Mouse (Mus musculus): ENCODE results near the gene Heyl.

The Heyl gene

DNA sequence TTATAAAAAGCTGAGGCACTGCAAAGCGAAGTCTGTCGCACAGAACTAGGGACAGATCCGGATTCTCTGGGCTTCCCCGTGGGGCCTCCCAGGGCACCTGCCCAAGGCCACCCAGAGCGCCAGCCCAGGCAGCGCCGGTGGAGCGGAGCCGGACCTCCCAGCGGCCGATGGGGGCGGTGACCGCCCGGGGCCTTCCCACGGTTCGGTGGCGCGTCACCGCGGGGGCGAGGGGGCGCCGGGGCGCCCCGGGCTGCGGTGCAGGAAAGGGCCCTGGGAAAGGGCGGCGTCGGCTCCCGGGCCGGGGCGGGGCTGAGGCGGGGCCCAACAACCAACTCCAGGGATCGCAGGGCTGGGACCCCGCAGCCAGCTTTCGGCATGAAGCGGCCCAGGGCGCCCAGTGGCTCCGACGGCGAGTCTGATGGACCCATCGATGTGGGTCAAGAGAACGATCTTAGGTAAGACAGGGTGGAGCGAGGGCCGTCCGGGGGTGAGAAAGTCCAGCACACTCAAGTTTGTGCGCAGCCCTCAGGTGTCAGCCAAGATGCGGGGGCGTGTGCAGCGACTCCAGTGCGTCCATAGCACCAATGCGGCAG, at the start of gene Heyl:
Gene Heyl, plus strand, starts transcription at position 65 of the 593 bp plus-strand sequence.
- DNase-seq, result no peak

DNA sequence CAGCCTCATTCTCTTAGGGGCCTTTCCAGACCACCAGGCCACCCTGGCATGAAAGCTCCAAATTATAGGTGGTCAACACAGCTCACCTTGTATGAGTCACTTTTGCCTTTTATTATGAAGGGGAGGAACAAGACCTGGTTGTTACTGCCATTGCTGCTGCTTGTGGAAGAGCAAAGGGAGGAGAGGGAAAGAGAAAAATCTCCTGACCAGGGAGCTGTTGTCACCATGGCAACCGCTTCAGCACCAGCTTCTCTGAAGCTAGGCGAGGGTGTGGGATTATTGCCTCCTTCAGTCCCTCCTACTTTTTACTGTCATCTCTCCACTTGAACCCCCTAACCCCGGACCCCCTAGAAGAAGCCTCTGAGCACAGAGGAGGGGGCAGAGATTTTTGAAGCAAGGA, 48.5 kb upstream of the Heyl start:
- DNase-seq, result no peak

DNA sequence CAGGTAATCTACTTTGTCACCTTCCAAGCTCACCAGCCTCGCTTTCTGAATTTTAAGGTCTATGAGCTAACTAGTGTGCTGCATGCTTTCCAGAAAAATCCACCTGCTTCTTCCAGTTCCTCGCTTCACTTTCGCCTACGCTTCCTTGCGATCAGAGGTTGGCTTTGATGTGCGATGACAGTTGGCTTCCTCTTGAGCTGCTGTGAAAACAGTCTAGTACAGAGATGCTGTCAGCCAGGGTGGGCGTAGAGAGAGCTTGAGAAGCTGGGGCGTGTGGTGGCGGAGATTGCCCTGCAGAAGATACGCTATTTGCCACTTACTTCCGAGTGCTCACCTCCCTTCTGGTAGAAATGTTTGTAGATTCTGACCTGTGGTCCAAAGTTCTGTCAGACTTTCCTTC, 41.0 kb upstream of the Heyl start:
- no peak for DNase-seq

DNA sequence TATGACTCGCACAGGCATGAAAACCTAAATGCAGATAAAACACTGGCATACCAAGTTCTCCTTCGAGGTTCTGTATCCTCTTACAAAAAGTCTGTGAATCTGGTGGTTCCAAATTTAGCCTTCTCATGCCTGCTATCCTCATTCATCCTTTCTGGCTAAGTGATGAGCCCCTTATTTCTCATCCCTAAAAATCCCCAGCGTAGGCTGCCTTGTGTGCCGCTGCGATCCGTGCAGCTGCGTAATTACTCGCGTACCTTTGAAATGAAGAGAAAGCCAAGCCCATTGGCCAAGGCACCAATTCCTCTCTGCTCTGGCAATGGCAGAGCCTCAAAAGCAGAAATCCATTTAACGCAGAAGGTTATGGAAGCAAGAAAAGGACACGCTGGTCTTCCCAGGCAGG, 39.6 kb upstream of the Heyl start:
- DNase-seq, result no peak

DNA sequence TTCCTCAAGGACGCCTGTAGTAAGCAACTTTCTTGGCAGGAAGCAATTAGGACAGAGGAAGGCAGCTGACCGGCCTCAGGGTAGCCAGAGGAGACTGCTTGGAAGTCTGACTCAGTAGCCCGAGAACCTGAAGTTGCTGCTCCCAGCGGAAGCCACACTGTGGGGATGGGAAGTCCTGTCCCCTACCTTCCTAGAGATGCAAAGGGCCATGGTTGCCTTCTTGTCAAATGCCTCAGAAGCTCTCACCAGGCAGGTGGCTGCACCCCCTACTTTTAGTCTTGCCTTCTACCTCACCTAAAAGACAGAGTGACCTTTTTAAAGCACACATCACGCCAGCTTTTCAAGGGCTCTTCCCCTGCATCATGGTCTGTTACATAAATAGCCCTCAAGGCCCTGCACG, 36.7 kb upstream of the Heyl start:
- no peak for DNase-seq

DNA sequence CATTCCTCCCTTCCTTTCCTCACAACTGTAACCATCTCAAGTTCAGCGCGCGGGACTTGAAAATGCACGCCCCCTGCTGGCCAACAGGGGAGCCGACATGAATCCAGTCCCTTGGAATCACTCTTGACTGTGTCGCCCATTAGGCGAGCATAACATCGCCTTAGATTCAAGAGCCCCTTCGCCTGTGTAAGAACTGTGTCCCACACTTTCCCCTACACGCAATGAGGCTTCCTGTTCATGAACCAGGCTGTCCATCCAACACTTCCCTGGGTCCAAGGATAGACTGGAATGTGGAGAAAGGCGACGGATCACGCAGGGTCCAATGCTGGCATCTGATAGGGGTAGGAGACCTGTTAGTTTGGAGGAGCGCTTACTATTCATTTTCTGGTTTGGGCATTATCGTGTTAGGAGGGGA, 32.6 kb upstream of the Heyl start:
- DNase-seq, result peak; percentile 89

DNA sequence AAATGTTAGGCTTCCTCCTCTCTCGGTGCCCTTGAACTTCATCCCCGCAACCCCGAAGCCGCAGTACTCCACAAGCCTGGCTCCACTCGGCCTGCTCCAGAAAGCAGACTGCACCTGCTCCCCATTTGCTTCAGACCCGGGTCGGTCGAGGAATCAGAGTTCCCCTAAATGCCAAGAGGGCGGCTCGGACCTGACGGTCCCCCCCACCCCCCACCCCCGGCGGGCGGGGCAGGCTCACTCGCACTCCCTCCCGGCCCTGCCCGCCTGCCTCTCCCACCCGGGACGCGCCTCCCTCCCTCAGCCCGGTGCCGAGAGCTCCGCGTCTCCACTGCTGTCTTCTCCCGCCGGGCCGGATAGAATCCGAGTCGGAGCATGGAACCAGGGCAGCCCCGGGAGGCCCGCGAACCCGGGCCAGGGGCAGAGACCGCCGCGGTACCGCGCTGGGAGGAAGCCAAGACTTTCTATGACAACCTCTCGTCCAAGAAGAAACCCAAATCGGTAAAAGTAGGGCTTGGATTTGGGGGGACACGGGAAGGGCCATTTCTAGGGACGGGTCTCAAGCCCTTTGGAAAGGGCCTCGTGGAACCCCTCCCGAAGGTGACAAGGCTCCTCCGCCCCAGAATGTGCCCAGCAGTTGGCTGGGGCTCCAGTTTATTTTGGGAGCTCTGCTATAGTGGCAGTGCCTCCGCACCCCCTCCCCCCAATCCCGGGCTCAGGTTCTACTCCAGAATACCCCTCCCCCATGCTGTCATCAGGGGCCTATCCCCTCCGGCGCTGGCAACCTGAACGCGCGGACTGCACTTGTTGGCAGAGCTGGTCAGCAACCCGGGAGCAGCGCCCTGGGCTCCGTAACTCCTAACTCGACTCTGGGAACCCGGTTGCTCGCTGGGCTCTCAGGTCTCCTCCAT, 31.9 kb upstream of the Heyl start, which contains the start of gene Nt5c1a:
Gene Nt5c1a, plus strand, starts transcription at position 319 of the 908 bp plus-strand sequence.
- DNase-seq, result peak; percentile 78 to 79

DNA sequence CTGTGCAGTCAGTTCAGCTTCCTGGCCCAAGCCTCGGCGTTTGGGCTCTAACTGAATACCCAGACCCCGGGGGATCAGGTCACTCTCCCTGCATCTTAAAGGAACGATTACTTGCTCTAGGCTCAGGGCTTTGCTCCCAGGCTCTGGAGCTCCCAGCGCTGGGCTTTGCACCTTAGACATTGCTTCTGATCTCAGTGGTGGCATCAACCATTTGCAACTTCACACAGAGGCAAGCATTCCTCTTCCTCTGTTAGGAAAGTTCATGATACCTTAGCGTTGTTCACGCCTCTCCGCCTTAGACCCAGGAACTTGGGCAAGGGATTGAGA, 31.3 kb upstream of the Heyl start:
- DNase-seq, result no peak

DNA sequence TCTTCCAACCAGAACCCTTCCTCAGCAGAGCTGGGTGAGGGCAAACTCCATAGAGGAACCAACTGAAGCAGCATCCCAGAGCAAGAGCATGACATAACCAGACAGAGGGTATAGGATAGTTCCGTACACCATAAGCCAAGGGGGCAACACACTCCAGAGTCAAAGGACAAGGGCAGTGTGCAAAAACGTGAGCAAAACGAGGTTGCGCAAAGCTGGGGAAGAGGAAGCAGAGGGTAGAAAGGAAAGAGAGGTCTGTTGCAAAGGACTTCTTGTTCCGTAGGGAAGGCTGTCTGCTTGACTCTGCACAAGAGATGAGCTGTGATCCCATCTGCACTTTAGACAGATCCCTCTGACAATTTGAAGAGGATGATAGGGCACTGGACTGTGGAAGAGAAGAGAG, 26.0 kb upstream of the Heyl start:
- no peak for DNase-seq

DNA sequence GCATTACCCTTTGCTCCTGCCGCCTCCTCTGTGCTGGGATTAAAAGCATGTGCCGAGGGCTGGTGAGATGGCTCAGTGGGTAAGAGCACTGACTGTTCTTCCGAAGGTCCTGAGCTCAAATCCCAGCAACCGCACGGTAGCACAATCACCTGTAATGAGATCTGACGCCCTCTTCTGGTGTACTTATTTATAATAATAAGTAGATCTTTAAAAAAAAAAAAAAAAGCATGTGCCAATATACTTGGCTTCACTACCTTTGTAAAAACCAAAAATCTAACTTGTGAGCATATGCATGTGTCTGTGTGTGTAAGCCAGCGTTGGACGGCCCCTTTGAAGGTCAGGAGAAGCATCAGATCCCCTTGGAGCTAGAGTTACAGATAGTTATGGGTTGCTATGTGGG, 22.4 kb upstream of the Heyl start:
- no peak for DNase-seq

DNA sequence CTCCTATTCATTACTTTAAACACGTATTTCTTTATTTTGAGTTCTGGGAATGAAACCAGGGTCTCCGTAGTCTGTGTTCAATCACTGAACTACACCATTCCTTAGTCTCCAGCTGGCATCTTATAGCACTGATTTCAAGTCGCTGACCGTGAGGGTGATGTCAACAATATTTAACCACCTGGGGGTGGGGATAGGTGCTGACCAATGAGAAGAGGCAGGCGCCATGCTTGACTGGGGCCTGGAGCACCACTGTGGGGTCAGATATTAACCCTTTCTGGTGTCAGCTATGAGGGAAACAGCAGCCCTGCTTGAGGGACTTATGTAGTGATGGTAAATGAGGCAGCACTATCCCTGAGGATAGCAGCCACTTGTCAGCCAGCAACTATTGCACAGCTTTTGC, 21.9 kb upstream of the Heyl start:
- DNase-seq, result no peak

DNA sequence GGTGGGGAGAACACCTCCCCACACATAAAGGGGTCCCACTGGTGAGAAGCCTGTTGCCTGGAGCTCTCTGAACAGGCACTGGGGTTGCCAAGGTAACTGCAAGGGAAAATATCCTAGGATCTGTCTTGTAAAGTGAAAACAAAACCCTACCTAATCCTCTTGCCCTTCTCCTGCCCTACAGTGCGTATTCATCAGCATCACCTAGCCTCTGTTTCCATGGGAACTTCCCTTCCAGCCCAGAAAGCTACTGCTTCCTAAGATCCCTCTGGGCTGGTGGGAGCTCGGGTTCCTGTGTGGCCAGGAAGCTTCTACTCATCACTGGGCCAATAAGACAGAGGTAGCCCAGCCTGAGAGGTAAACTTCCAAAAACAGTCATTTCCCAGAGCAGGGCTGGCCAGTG, 21.0 kb upstream of the Heyl start:
- no peak for DNase-seq

DNA sequence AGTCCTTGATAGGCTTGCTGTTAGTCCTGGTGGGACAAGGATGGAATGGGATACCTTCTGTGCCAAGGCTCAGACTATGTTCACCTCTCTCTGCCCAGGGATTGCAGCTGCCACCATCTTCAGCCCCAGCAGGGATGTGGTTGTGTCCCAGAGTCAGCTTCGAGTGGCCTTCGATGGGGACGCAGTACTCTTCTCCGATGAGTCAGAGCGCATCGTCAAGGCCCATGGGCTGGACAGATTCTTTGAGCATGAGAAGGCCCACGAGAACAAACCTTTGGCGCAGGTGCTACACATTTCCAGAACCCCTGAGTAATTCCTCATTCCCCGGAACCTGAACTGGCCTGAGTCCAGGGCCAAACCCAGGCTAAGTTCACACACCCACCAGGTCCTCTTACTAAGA, 19.4 kb upstream of the Heyl start:
- no peak for DNase-seq

DNA sequence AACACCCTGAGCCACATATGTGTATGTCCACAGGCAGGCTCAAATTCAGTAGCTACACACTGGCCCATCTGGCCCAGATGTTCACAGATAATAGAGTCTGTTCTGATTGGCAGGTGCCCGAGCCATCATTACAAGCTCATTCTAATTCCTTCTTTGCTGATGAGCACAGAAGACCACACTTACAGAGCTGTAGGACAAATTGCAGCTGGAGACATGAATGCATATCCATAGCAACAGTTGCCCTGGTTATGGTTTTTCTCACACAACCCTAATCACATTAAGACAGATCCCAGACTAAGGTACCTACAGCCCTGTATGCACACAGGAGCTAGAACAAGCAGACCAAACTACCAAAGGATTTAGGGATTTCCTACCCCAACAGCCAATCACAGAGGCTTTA, 18.0 kb upstream of the Heyl start:
- no peak for DNase-seq

DNA sequence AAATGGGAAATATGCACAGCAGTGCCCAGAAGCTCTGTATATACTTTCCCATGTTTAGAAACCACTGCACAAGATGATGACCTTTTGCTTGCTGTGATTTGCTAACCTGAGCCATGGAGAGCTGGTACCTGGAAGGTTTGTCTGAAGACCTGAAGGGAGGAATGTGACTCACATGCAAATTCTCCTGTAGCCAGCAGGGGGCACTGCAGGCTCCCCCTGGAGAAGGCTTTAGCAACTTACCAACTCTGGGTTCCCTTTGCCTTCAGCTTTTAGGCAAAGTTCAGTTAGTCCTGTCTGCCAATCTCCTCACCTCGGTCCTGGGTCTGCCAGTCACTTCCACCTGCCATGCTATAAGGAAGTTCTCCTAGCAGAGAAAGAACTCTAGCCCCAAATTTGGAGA, 16.6 kb upstream of the Heyl start:
- DNase-seq, result peak; percentile 40 to 42

DNA sequence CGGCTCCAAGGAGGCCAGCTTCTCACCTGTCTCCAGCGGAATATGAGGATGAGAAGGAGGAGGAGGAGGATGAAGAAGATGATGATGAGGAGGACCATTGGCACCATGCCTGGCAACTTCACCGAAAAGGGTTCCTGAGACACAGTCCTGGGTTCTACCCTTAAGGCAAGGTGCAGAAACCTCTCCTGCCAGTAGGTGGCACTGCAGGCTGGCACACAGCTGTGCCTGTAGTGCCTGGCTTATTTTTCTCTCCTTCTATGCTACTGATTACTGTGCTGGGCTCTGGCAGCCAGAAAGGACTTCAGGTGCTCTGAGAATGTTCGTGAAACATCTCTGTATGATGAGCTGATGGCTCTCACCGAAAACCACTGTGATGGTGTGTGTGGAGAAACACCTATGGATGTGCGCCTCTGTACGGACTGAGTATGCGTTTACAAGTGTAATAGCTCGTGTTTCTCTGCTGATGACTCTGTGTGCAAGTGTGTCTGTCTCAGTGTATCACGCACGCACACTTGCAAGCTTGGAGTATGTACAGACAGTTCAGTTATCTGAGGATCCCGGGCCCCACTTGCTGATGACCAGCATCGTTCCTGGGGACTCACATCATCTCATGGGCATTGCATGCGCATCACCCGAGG, 13.5 kb upstream of the Heyl start:
- DNase-seq, result peak; percentile 90 to 92

DNA sequence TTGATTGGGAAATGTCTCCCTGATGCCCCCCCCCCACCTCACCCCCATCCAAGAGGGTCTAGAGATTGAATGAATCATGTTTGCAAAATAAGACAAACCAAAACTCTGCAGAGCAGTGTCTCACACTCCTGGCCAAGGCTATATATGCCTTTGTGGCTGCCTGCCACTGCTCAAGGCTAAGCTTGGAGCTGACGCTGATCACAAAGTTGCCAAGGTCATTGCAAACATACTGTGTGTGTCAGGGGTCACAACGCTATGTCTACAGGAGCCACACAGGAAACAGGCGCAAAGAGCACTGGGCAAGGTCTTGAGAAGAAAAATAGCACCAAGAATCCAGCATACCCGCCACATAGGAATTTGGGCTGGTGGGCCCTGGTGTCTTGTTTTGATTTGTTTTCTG, 12.7 kb upstream of the Heyl start:
- no peak for DNase-seq

DNA sequence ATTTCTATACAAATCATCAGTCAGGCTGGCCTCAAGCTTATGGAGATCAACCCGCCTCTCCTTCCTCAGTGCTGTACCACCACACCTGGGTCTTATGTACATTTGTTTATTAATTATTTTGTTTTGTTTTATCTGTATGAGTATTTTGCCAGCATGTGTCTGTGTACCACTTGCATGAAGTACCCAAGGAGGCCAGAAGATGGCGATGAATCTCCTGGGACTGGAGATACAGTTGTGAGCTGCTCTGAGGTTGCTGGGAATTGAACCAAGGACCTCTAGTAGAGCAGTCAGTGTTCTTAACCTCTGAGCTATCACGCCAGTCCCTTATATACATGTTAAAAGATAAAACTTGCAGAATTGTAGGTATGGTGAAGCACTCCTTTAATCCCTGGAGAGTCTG, 10.0 kb upstream of the Heyl start:
- DNase-seq, result peak; percentile 30 to 59

DNA sequence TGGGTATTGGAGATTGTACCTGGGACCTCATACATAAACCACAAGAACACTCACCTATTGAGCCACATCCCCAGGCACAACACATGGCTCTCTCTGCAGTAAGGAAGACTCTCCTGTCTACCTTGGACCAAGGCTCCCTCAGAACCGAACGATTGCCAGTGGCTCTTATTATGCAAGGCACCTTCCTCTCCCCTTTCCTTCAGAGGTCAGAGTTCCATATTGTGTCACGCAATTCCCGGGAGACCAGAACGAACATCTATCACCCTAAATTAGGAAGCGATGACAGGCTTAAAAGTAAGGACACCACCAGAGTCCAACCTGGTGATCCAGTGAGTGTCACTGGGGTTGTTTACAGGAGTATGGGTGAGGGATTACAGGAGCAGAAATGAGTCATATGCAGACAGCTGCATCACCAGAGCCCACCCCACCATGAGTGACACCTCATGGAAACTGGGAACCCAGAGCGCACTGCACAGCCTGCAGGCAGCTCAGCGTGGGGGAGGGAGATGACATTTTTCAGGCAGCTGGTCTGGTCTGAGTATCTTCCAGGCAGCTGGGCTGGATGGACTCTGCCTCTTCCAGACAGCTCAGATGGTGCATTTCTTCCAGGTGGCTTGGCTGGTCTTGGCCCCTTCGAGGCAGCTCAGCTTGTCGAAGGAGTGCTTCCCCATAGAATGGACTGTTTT, 7.5 kb upstream of the Heyl start:
- peak; percentile 33 to 45 for DNase-seq

DNA sequence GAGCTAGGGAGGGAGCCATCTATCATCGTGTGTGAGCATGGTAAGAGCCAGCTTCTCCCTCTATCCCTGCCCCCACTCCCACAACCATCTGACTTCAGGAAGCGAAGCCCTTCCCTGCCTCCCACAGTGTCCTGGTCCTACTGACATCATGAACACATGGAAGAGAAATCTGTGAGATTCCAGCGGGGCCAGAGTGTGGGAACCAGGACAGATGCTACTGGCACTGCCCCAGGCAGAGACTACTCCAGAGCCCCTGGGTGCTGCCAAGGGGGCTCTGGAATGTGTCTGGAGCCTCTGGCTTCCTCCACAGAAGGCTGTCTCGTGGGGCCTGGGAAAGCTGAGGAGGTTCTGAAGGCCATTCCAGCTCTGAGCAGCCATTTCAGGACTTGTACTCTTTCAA, 5.6 kb upstream of the Heyl start:
- DNase-seq, result peak; percentile 34 to 49

DNA sequence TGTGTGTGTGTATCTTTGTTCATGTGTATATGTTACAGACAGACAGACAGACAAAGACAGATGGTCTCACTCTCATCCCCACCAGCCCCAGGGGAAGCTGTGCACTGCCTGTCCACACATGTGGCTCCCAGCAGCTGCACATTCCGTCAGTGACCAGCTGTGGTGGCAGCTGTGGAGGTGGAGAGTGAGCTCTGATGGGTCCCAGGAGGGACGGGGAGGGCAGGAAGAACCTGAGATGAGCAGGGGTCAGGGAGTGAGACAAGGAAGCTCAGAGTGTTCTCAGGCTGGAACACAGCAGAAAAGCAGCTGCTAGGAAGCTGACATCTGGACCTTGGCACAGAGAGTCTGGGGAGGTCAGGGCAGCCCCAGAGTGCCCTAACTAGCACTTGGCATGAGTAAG, 5.1 kb upstream of the Heyl start:
- DNase-seq, result no peak

DNA sequence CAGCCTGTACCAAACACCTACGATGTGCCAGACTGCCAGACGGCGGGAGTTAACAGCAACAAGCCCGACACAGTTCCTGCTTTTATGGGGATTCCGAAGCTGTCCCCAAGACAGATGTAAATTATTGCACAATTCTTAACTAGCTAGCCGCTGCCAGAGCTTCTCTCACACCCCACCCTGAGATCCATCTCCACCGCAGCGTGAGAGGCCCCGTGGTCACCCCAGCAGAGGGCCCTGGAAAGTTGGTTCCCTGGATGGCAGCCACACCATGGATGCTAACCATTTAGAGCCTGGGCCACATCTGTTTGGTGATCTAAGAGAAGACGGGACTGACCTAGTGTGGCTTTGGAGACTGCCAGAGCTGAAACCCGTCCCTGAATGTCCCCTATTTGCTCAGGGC, 4.2 kb upstream of the Heyl start:
- no peak for DNase-seq

DNA sequence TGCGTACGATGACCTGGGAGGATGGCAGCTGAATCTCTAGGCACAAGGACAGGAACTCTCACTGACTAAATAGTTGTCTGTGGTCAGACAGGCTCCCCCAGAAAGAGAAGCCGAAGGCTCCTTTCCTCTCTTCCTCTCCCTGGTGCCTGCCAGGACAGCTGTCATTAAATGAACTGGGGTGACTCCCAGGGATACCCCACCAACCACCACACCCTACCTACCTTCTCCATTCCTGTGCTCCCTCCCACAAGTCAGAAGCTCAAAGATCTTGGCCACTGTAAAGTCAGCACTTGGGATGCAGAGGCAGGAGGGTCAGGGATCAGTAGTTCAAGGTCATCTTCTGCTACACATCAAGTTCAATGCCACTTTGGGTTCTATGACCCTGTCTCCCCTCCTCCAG, 515 bp upstream of the Heyl start:
- DNase-seq, result no peak

Data from cerebellum, postnatal 14 days (tissue).